Mouse (Mus musculus) stomach, postnatal 0 days (tissue): Measurements from ENCODE around the gene Timp3. TPM values are rescaled to one million over a fixed set of nuclear protein-coding genes. Genes with fewer than 3 reads are reported as not detected.
A peak's percentile ranks its signal among the peaks of the same experiment; 100 is the strongest.

ENCODE experiments used
- ATAC-seq: fragments of 200-750 bp; cut with Nextera tagmentation; 2 replicates; pipeline ENCODE4 v1.8.0; 2017; ENCODE audit not compliant: low FRiP score, low TSS enrichment
- DNase-seq: peaks from one replicate; pipeline ENCODE4 v3.0.0-alpha.2; 2016; ENCODE audit warnings: low spot score
- H3K27ac ChIP-seq: fragments of 300-500 bp; sonication (generic); replicated peaks from 2 replicates; pipeline ENCODE4 v1.5.1; 2014; ENCODE audit warnings: mild to moderate bottlenecking, control low read depth
- H3K27me3 ChIP-seq: fragments of 300-500 bp; sonication (generic); 2 replicates; pipeline ENCODE4 v1.6.1; 2014; ENCODE audit warnings: low read length; ENCODE audit not compliant: control insufficient read depth, insufficient read depth
- H3K36me3 ChIP-seq: fragments of 300-500 bp; sonication (generic); 2 replicates; pipeline ENCODE4 v1.6.1; 2014; ENCODE audit warnings: low read length, mixed read lengths; ENCODE audit not compliant: control insufficient read depth, insufficient read depth
- H3K4me1 ChIP-seq: fragments of 300-500 bp; sonication (generic); replicated peaks from 2 replicates; pipeline ENCODE4 v1.6.1; 2014; ENCODE audit warnings: antibody characterized with exemption; ENCODE audit not compliant: control insufficient read depth, insufficient read depth
- H3K4me2 ChIP-seq: fragments of 300-500 bp; sonication (generic); replicated peaks from 2 replicates; pipeline ENCODE4 v1.6.1; 2014; ENCODE audit warnings: low read depth, mild to moderate bottlenecking, control low read depth, moderate library complexity
- H3K4me3 ChIP-seq: fragments of 300-500 bp; sonication (generic); 2 replicates; pipeline ENCODE4 v1.5.1; 2014; ENCODE audit warnings: low read depth, low read length, control low read depth
- H3K9ac ChIP-seq: fragments of 300-500 bp; sonication (generic); 2 replicates; pipeline ENCODE4 v1.6.1; 2014; ENCODE audit warnings: mild to moderate bottlenecking, low read length, control low read depth, mixed read lengths
- H3K9me3 ChIP-seq: fragments of 300-500 bp; sonication (generic); 2 replicates; pipeline ENCODE4 v1.6.1; 2016; ENCODE audit warnings: low read length; ENCODE audit not compliant: control insufficient read depth
- CTCF ChIP-seq: IDR thresholded peaks from 2 replicates; pipeline ENCODE4 v1.5.1; 2016; ENCODE audit warnings: antibody characterized with exemption, low read depth, mild to moderate bottlenecking, moderate library complexity
- EP300 ChIP-seq: optimal IDR thresholded peaks from 2 replicates; pipeline ENCODE3; 2016; ENCODE audit warnings: antibody characterized with exemption
- WGBS: fragments of 180-500 bp; shearing (Covaris S2); extraction: QIAGEN DNeasy Blood & Tissue Kit; methylation state at CpG from one replicate; pipeline ENCODE4 v1.1.7; 2014; 5-methylcytosine and 5-hydroxymethylcytosine counted together
- polyA plus RNA-seq: library from polyadenylated mRNA; unstranded; fragments of >200 nt; fragmentation: Nextera tagmentation; extraction: Ambion mirVana; gene quantifications from 2 replicates; pipeline ENCODE4 v1.2.1, GENCODE M21; 2015

Timp3 gene
- polyA plus RNA-seq, 1 experiment from 2014 or later: 33.0 TPM

GRCm38 (mm10) chr10:86278481-86278880 is 21.7 kb upstream of the Timp3 start:
- Histone ChIP-seq H3K27me3 (no peaks in the 10 kb centered on the region), H3K9me3 (no peaks in the 10 kb centered on the region), H3K27ac (no peak overlapping the region), H3K4me1 (no peaks in the 10 kb centered on the region), H3K36me3 (no peaks in the 10 kb centered on the region), H3K4me3 (no peak overlapping the region), H3K9ac (no peak overlapping the region), H3K4me2 (no peak overlapping the region)
- DNase-seq (no peak), ATAC-seq (no peak)
- no peak for TF ChIP-seq EP300
- no peak for TF ChIP-seq CTCF
- WGBS: 88% methylated on average over 2 of the region's 2 CpGs

GRCm38 (mm10) chr10:86279579-86280168 is 20.5 kb upstream of the Timp3 start:
- no peaks in the 10 kb centered on the region for H3K36me3 ChIP-seq
- no peak overlapping the region for H3K27ac ChIP-seq
- no peaks in the 10 kb centered on the region for H3K9me3 ChIP-seq
- no peak overlapping the region for H3K4me3 ChIP-seq
- no peak overlapping the region for H3K9ac ChIP-seq
- no peak for TF ChIP-seq EP300
- TF ChIP-seq CTCF: no peak
- no peak for ATAC-seq
- no peaks in the 10 kb centered on the region for H3K27me3 ChIP-seq
- H3K4me1 ChIP-seq: no peaks in the 10 kb centered on the region
- no peak overlapping the region for H3K4me2 ChIP-seq
- 83% methylated on average over 7 of the region's 7 CpGs for WGBS
- DNase-seq: no peak

- 81% methylated on average over 8 of the region's 8 CpGs for WGBS
- DNase-seq (no peak), ATAC-seq (no peak)
- Histone ChIP-seq H3K9me3 (no peaks in the 10 kb centered on the region), H3K27ac (no peak overlapping the region), H3K4me1 (no peaks in the 10 kb centered on the region), H3K4me2 (no peak overlapping the region), H3K27me3 (no peaks in the 10 kb centered on the region), H3K36me3 (no peaks in the 10 kb centered on the region), H3K4me3 (no peak overlapping the region), H3K9ac (no peak overlapping the region)
- no peak for TF ChIP-seq CTCF
- no peak for TF ChIP-seq EP300
These were observed 18.9 kb upstream of the Timp3 start for GRCm38 (mm10) chr10:86281238-86281637.

GRCm38 (mm10) chr10:86286508-86286907 is 13.7 kb upstream of the Timp3 start:
- Histone ChIP-seq H3K4me3 (no peak overlapping the region), H3K9ac (no peak overlapping the region), H3K9me3 (no peaks in the 10 kb centered on the region), H3K27me3 (no peaks in the 10 kb centered on the region), H3K4me1 (no peaks in the 10 kb centered on the region), H3K4me2 (no peak overlapping the region), H3K36me3 (no peaks in the 10 kb centered on the region), H3K27ac (no peak overlapping the region)
- TF ChIP-seq EP300 (no peak), CTCF (no peak)
- no peak for ATAC-seq
- WGBS: 88% methylated on average over 7 of the region's 7 CpGs
- DNase-seq: no peak

GRCm38 (mm10) chr10:86290109-86290771 is 9.9 kb upstream of the Timp3 start:
- Histone ChIP-seq H3K9me3 (no peaks in the 10 kb centered on the region), H3K4me2 (no peak overlapping the region), H3K27me3 (no peaks in the 10 kb centered on the region), H3K27ac (no peak overlapping the region), H3K36me3 (no peaks in the 10 kb centered on the region), H3K9ac (no peak overlapping the region), H3K4me3 (no peak overlapping the region), H3K4me1 (no peaks in the 10 kb centered on the region)
- no peak for ATAC-seq
- WGBS: 46% methylated on average over 8 of the region's 8 CpGs
- no peak for DNase-seq
- no peak for TF ChIP-seq EP300
- TF ChIP-seq CTCF: no peak

GRCm38 (mm10) chr10:86293880-86294279 is 6.3 kb upstream of the Timp3 start:
- no peak overlapping the region for H3K4me3 ChIP-seq
- no peaks in the 10 kb centered on the region for H3K4me1 ChIP-seq
- no peaks in the 10 kb centered on the region for H3K27me3 ChIP-seq
- no peak overlapping the region for H3K9ac ChIP-seq
- H3K36me3 ChIP-seq: no peaks in the 10 kb centered on the region
- ATAC-seq: no peak
- no peak for DNase-seq
- H3K27ac ChIP-seq: no peak overlapping the region
- H3K9me3 ChIP-seq: no peaks in the 10 kb centered on the region
- 77% methylated on average over 1 of the region's 1 CpGs for WGBS
- H3K4me2 ChIP-seq: no peak overlapping the region
- TF ChIP-seq EP300 (no peak), CTCF (peak; percentile 42)
